Mouse (Mus musculus) liver, embryonic 14.5 days (tissue): ENCODE results near the gene Jak2. TPM values are rescaled to one million over a fixed set of nuclear protein-coding genes. Genes with fewer than 3 reads are reported as not detected.

Experiments
- ATAC-seq: fragments of 200-750 bp; cut with Nextera tagmentation; 2 replicates; pipeline ENCODE4 v1.8.0; 2017; ENCODE audit warnings: moderate number of reproducible peaks, mild to moderate bottlenecking, moderate library complexity; ENCODE audit not compliant: insufficient read depth
- DNase-seq, 3 experiments: peaks; one replicate each; pipeline ENCODE4 v3.0.0-alpha.2; 2012 to 2013; ENCODE audit warnings: low read depth in 3 of 3, low spot score in 3 of 3
- H3K27ac ChIP-seq: fragments of 300-500 bp; sonication (generic); 2 replicates; pipeline ENCODE4 v1.5.1; 2014; ENCODE audit warnings: moderate library complexity, mild to moderate bottlenecking, control low read depth, inconsistent platforms
- H3K27me3 ChIP-seq: fragments of 300-500 bp; sonication (generic); 2 replicates; pipeline ENCODE4 v1.6.1; 2014; ENCODE audit warnings: mild to moderate bottlenecking, low read length, moderate library complexity; ENCODE audit not compliant: control insufficient read depth, insufficient read depth
- H3K36me3 ChIP-seq: fragments of 300-500 bp; sonication (generic); replicated peaks from 2 replicates; pipeline ENCODE4 v1.6.1; 2014; ENCODE audit warnings: low read depth; ENCODE audit not compliant: control insufficient read depth, insufficient read depth
- H3K4me1 ChIP-seq, 2 experiments: fragments of 200-500 bp in 1 of 2; fragments of 300-500 bp in 1 of 2; sonication (generic) in 1 of 2; replicated peaks; 2 replicates each; pipeline ENCODE4 v1.6.1; 2012 to 2014; ENCODE audit warnings: antibody characterized with exemption in 1 of 2, inconsistent platforms in 1 of 2, low read length in 1 of 2; ENCODE audit not compliant: control insufficient read depth in 2 of 2, insufficient read depth in 2 of 2
- H3K4me2 ChIP-seq: fragments of 300-500 bp; sonication (generic); 2 replicates; pipeline ENCODE4 v1.6.1; 2014; ENCODE audit warnings: low read depth, mild to moderate bottlenecking, control low read depth, moderate library complexity
- H3K4me3 ChIP-seq, 2 experiments: fragments of 200-500 bp in 1 of 2; fragments of 300-500 bp in 1 of 2; sonication (generic) in 1 of 2; 2 replicates each; pipeline ENCODE4 v1.5.1; 2012 to 2014; ENCODE audit warnings: low read depth in 2 of 2, low read length in 2 of 2, mild to moderate bottlenecking in 2 of 2, control low read depth in 1 of 2, inconsistent platforms in 1 of 2, moderate library complexity in 1 of 2; ENCODE audit not compliant: insufficient read depth in 1 of 2
- H3K9ac ChIP-seq: fragments of 300-500 bp; sonication (generic); replicated peaks from 2 replicates; pipeline ENCODE4 v1.6.1; 2014; ENCODE audit warnings: mild to moderate bottlenecking, control low read depth, moderate library complexity
- H3K9me3 ChIP-seq: fragments of 300-500 bp; sonication (generic); 2 replicates; pipeline ENCODE4 v1.6.1; 2016; ENCODE audit warnings: low read length, mixed read lengths; ENCODE audit not compliant: control insufficient read depth
- CTCF ChIP-seq: IDR thresholded peaks from 2 replicates; pipeline ENCODE4 v1.5.1; 2016; ENCODE audit warnings: antibody characterized with exemption, low read depth, control low read depth
- EP300 ChIP-seq: IDR thresholded peaks from 2 replicates; pipeline ENCODE4 v1.6.1; 2016; ENCODE audit warnings: antibody characterized with exemption, low read depth
- WGBS: fragments of 180-500 bp; shearing (Covaris S2); extraction: QIAGEN DNeasy Blood & Tissue Kit; methylation state at CpG from one replicate; pipeline ENCODE4 v1.1.7; 2014; ENCODE audit not compliant: insufficient replicate concordance; 5-methylcytosine and 5-hydroxymethylcytosine counted together
- polyA plus RNA-seq, 2 experiments: library from polyadenylated mRNA; depleted of rRNA in 1 of 2; stranded (reverse) in 1 of 2; unstranded in 1 of 2; fragments of >200 nt; fragmentation: Nextera tagmentation in 1 of 2; extraction: Ambion mirVana in 1 of 2; gene quantifications; 2 replicates each; pipeline versions ENCODE4 v1.2.1 to v1.2.3; 2012 to 2014

The Jak2 gene
- polyA plus RNA-seq, 2 experiments: 13.9 to 16.0 TPM

GRCm38 (mm10) chr19:29294756-29295155 lies 43.1 kb downstream of the Jak2 start:
- H3K9ac ChIP-seq: no peak overlapping the region
- TF ChIP-seq CTCF (no peak), EP300 (no peak)
- H3K9me3 ChIP-seq: no peaks in the 10 kb centered on the region
- ATAC-seq (no peak), DNase-seq (no peak)
- no peak overlapping the region for H3K27ac ChIP-seq
- no peaks in the 10 kb centered on the region for H3K4me1 ChIP-seq
- peaks cover 50% of the 10 kb centered on the region for H3K36me3 ChIP-seq
- H3K4me3 ChIP-seq: no peak overlapping the region
- H3K27me3 ChIP-seq: no peaks in the 10 kb centered on the region
- no peak overlapping the region for H3K4me2 ChIP-seq
- 78% methylated on average over 2 of the region's 2 CpGs for WGBS

GRCm38 (mm10) chr19:29296166-29296565 lies 44.5 kb downstream of the Jak2 start:
- peaks cover 57% of the 10 kb centered on the region for H3K36me3 ChIP-seq

GRCm38 (mm10) chr19:29297366-29297765 lies 45.7 kb downstream of the Jak2 start:
- no peak for ATAC-seq

More at GRCm38 (mm10) chr19:29296166-29296565, 44.5 kb downstream of the Jak2 start:
- no peak overlapping the region for H3K4me2 ChIP-seq
- no peaks in the 10 kb centered on the region for H3K4me1 ChIP-seq
- H3K27ac ChIP-seq: no peak overlapping the region
- no peak overlapping the region for H3K4me3 ChIP-seq
- TF ChIP-seq CTCF (no peak), EP300 (no peak)
- H3K9me3 ChIP-seq: no peaks in the 10 kb centered on the region
- ATAC-seq: no peak
- no peak overlapping the region for H3K9ac ChIP-seq
- H3K27me3 ChIP-seq: no peaks in the 10 kb centered on the region
- no peak for DNase-seq

GRCm38 (mm10) chr19:29300919-29301318 lies 49.3 kb downstream of the Jak2 start:
- ATAC-seq (no peak), DNase-seq (no peak)
- WGBS: 90% methylated on average over 13 of the region's 13 CpGs
- no peaks in the 10 kb centered on the region for H3K27me3 ChIP-seq
- peaks cover 55% of the 10 kb centered on the region for H3K36me3 ChIP-seq
- H3K9me3 ChIP-seq: no peaks in the 10 kb centered on the region
- no peak overlapping the region for H3K4me3 ChIP-seq
- no peak overlapping the region for H3K9ac ChIP-seq
- no peaks in the 10 kb centered on the region for H3K4me1 ChIP-seq
- no peak overlapping the region for H3K4me2 ChIP-seq
- TF ChIP-seq CTCF (no peak), EP300 (no peak)
- no peak overlapping the region for H3K27ac ChIP-seq

More at GRCm38 (mm10) chr19:29297366-29297765, 45.7 kb downstream of the Jak2 start:
- no peak for DNase-seq
- Histone ChIP-seq H3K27ac (no peak overlapping the region), H3K4me2 (no peak overlapping the region), H3K36me3 (peaks cover 53% of the 10 kb centered on the region), H3K27me3 (no peaks in the 10 kb centered on the region), H3K4me1 (no peaks in the 10 kb centered on the region), H3K9ac (no peak overlapping the region), H3K9me3 (no peaks in the 10 kb centered on the region), H3K4me3 (no peak overlapping the region)
- 88% methylated on average over 1 of the region's 1 CpGs for WGBS
- TF ChIP-seq CTCF (no peak), EP300 (no peak)

- peaks cover 53% of the 10 kb centered on the region for H3K36me3 ChIP-seq
- H3K9me3 ChIP-seq: no peaks in the 10 kb centered on the region
- no peak overlapping the region for H3K9ac ChIP-seq
- H3K4me3 ChIP-seq: no peak overlapping the region
- DNase-seq (no peak), ATAC-seq (no peak)
- no peaks in the 10 kb centered on the region for H3K27me3 ChIP-seq
- 91% methylated on average over 2 of the region's 2 CpGs for WGBS
- TF ChIP-seq CTCF (no peak), EP300 (no peak)
- H3K4me1 ChIP-seq: no peaks in the 10 kb centered on the region
- no peak overlapping the region for H3K4me2 ChIP-seq
- H3K27ac ChIP-seq: no peak overlapping the region
Observed at GRCm38 (mm10) chr19:29302119-29302518, 50.5 kb downstream of the Jak2 start.
